Mouse (Mus musculus) MEL (cell line): Measurements from ENCODE around the gene Pnpla5. TPM values are rescaled to one million over a fixed set of nuclear protein-coding genes. Genes with fewer than 3 reads are reported as not detected.
A peak's percentile ranks its signal among the peaks of the same experiment; 100 is the strongest.

ENCODE experiments used
- DNase-seq: peaks from one replicate; pipeline ENCODE4 v3.0.0; 2011; ENCODE audit warnings: low read depth, low spot score
- H3K27ac ChIP-seq: 2 replicates; pipeline ENCODE4 v1.5.1; 2012; ENCODE audit warnings: low read depth, mild to moderate bottlenecking, control low read depth, low read length, moderate library complexity; ENCODE audit not compliant: control insufficient read depth
- H3K27me3 ChIP-seq, 2 experiments: fragments of 150-350 bp in 1 of 2; sonication (generic) in 1 of 2; 2 replicates each; pipeline ENCODE4 v1.6.1; 2012; ENCODE audit warnings: low read length in 2 of 2, mild to moderate bottlenecking in 2 of 2, improper control_type of control experiment in 1 of 2, moderate library complexity in 1 of 2; ENCODE audit not compliant: insufficient read depth in 2 of 2, control insufficient read depth in 1 of 2
- H3K36me3 ChIP-seq, 2 experiments: 2 replicates each; pipeline ENCODE4 v1.6.1; 2012 to 2014; ENCODE audit warnings: low read length in 2 of 2, improper control_type of control experiment in 1 of 2, inconsistent platforms in 1 of 2, mild to moderate bottlenecking in 1 of 2; ENCODE audit not compliant: insufficient read depth in 2 of 2, control insufficient read depth in 1 of 2
- H3K4me1 ChIP-seq, 2 experiments: fragments of 150-350 bp in 1 of 2; sonication (generic) in 1 of 2; 2 replicates each; pipeline ENCODE4 v1.6.1; 2012; ENCODE audit warnings: low read length in 2 of 2, improper control_type of control experiment in 1 of 2, mild to moderate bottlenecking in 1 of 2; ENCODE audit not compliant: insufficient read depth in 2 of 2, control insufficient read depth in 1 of 2
- H3K4me3 ChIP-seq, 2 experiments: fragments of 150-350 bp in 1 of 2; sonication (generic) in 1 of 2; 2 replicates each; pipeline ENCODE4 v1.5.1; 2012; ENCODE audit warnings: low read depth in 2 of 2, low read length in 2 of 2, mild to moderate bottlenecking in 2 of 2, moderate library complexity in 2 of 2, control low read depth in 1 of 2, improper control_type of control experiment in 1 of 2; ENCODE audit not compliant: control insufficient read depth in 1 of 2, insufficient read depth in 1 of 2
- H3K79me2 ChIP-seq: 2 replicates; pipeline ENCODE4 v1.6.1; 2012; ENCODE audit warnings: mild to moderate bottlenecking, low read length, moderate library complexity; ENCODE audit not compliant: control insufficient read depth, poor library complexity, insufficient read depth
- H3K9ac ChIP-seq: 2 replicates; pipeline ENCODE4 v1.6.1; 2012; ENCODE audit warnings: low read depth, mild to moderate bottlenecking, control low read depth, low read length, moderate library complexity; ENCODE audit not compliant: control insufficient read depth, poor library complexity, severe bottlenecking
- H3K9me3 ChIP-seq: fragments of 150-350 bp; sonication (generic); replicated peaks from 2 replicates; pipeline ENCODE4 v1.6.1; 2012; ENCODE audit warnings: mild to moderate bottlenecking, low read length, improper control_type of control experiment, moderate library complexity; ENCODE audit not compliant: insufficient read depth
- CHD1 ChIP-seq: IDR thresholded peaks from 2 replicates; pipeline ENCODE4 v1.6.1; 2012; ENCODE audit warnings: low read depth, mild to moderate bottlenecking, inconsistent platforms, low read length, improper control_type of control experiment
- CTCF ChIP-seq, 3 experiments: IDR thresholded peaks in 2 of 3; conservative IDR thresholded peaks in 1 of 3; 2 replicates each; pipeline ENCODE4 v1.5.1; 2011 to 2012; ENCODE audit warnings: low read length in 3 of 3, low read depth in 2 of 3, mild to moderate bottlenecking in 2 of 3, improper control_type of control experiment in 1 of 3, inconsistent platforms in 1 of 3, mixed read lengths in 1 of 3, moderate library complexity in 1 of 3; ENCODE audit not compliant: control insufficient read depth in 1 of 3, insufficient read depth in 1 of 3, poor library complexity in 1 of 3, severe bottlenecking in 1 of 3
- E2F4 ChIP-seq: IDR thresholded peaks from 2 replicates; pipeline ENCODE4 v1.6.1; 2011; ENCODE audit warnings: low read depth, low read length, improper control_type of control experiment, borderline replicate concordance
- ELF1 ChIP-seq: IDR thresholded peaks from 2 replicates; pipeline ENCODE4 v1.6.1; 2014; ENCODE audit warnings: low read depth, mild to moderate bottlenecking, inconsistent platforms, low read length, improper control_type of control experiment, moderate library complexity
- ETS1 ChIP-seq: IDR thresholded peaks from 2 replicates; pipeline ENCODE4 v1.6.1; 2012; ENCODE audit warnings: low read depth, mild to moderate bottlenecking, inconsistent platforms, low read length, improper control_type of control experiment, moderate library complexity
- HCFC1 ChIP-seq: IDR thresholded peaks from 2 replicates; pipeline ENCODE4 v1.6.1; 2012; ENCODE audit warnings: low read depth, mild to moderate bottlenecking, inconsistent platforms, low read length, improper control_type of control experiment, moderate library complexity
- KAT2A ChIP-seq: conservative IDR thresholded peaks from 2 replicates; pipeline ENCODE4 v1.6.1; 2012; ENCODE audit warnings: low read depth, low read length, improper control_type of control experiment, inconsistent platforms
- MAZ ChIP-seq: IDR thresholded peaks from 2 replicates; pipeline ENCODE4 v1.6.1; 2012; ENCODE audit warnings: low read depth, mild to moderate bottlenecking, inconsistent platforms, low read length, improper control_type of control experiment
- MEF2A ChIP-seq: IDR thresholded peaks from 2 replicates; pipeline ENCODE4 v1.6.1; 2014; ENCODE audit warnings: low read depth, mild to moderate bottlenecking, inconsistent platforms, low read length, improper control_type of control experiment; ENCODE audit not compliant: poor library complexity, insufficient replicate concordance, severe bottlenecking; ENCODE audit errors: extremely low read depth
- MXI1 ChIP-seq: IDR thresholded peaks from 2 replicates; pipeline ENCODE4 v1.6.1; 2011; ENCODE audit warnings: mild to moderate bottlenecking, low read depth, low read length, improper control_type of control experiment
- MYB ChIP-seq: IDR thresholded peaks from 2 replicates; pipeline ENCODE4 v1.6.1; 2011; ENCODE audit warnings: mild to moderate bottlenecking, low read depth, low read length, improper control_type of control experiment
- MYC ChIP-seq: IDR thresholded peaks from 2 replicates; pipeline ENCODE4 v1.6.1; 2011; ENCODE audit warnings: low read depth, mild to moderate bottlenecking, low read length, improper control_type of control experiment, moderate library complexity
- NRF1 ChIP-seq: IDR thresholded peaks from 2 replicates; pipeline ENCODE4 v1.6.1; 2014; ENCODE audit warnings: low read depth, mild to moderate bottlenecking, inconsistent platforms, low read length, improper control_type of control experiment, moderate library complexity; ENCODE audit not compliant: poor library complexity, insufficient read depth, severe bottlenecking
- POLR2A ChIP-seq, 2 experiments: IDR thresholded peaks; 2 replicates each; pipeline ENCODE4 v1.6.1; 2011 to 2012; ENCODE audit warnings: low read length in 2 of 2, mild to moderate bottlenecking in 2 of 2, control low read depth in 1 of 2, improper control_type of control experiment in 1 of 2, low read depth in 1 of 2, moderate library complexity in 1 of 2; ENCODE audit not compliant: control insufficient read depth in 1 of 2, insufficient read depth in 1 of 2, poor library complexity in 1 of 2
- RAD21 ChIP-seq: IDR thresholded peaks from 2 replicates; pipeline ENCODE4 v1.6.1; 2011; ENCODE audit warnings: mild to moderate bottlenecking, low read depth, low read length, improper control_type of control experiment
- SIN3A ChIP-seq: IDR thresholded peaks from 2 replicates; pipeline ENCODE4 v1.6.1; 2012; ENCODE audit warnings: low read length, improper control_type of control experiment, inconsistent platforms
- SMC3 ChIP-seq: IDR thresholded peaks from 2 replicates; pipeline ENCODE4 v1.6.1; 2011; ENCODE audit warnings: low read depth, low read length, improper control_type of control experiment
- TAL1 ChIP-seq: IDR thresholded peaks from 2 replicates; pipeline ENCODE4 v1.6.1; 2012; ENCODE audit warnings: mild to moderate bottlenecking, inconsistent platforms, low read length, moderate library complexity, mixed read lengths
- TCF12 ChIP-seq: IDR thresholded peaks from 2 replicates; pipeline ENCODE4 v1.6.1; 2014; ENCODE audit warnings: low read depth, mild to moderate bottlenecking, inconsistent platforms, low read length, improper control_type of control experiment, moderate library complexity
- USF1 ChIP-seq: IDR thresholded peaks from 2 replicates; pipeline ENCODE4 v1.6.1; 2014; ENCODE audit warnings: low read depth, mild to moderate bottlenecking, inconsistent platforms, low read length, improper control_type of control experiment, moderate library complexity
- ZNF384 ChIP-seq: IDR thresholded peaks from 2 replicates; pipeline ENCODE4 v1.6.1; 2012; ENCODE audit warnings: low read depth, mild to moderate bottlenecking, inconsistent platforms, low read length, improper control_type of control experiment
- polyA plus RNA-seq, 2 experiments: library from polyadenylated mRNA; stranded (reverse) in 1 of 2; unstranded in 1 of 2; fragments of >175 nt in 1 of 2; fragments of >200 nt in 1 of 2; gene quantifications; 2 replicates each; pipeline versions ENCODE4 v1.2.1 to v1.2.4; 2012; ENCODE audit warnings: low replicate concordance in 2 of 2, low read depth in 1 of 2; ENCODE audit not compliant: insufficient read length in 2 of 2, insufficient read depth in 1 of 2, missing spikeins in 1 of 2
- total RNA-seq: library from RNA; depleted of rRNA; stranded (reverse); fragments of 300-350 nt; gene quantifications from 2 replicates; pipeline ENCODE4 v1.2.3, GENCODE M21; 2012

Pnpla5 gene
- total and polyA plus RNA-seq, 3 experiments = not detected

DNA sequence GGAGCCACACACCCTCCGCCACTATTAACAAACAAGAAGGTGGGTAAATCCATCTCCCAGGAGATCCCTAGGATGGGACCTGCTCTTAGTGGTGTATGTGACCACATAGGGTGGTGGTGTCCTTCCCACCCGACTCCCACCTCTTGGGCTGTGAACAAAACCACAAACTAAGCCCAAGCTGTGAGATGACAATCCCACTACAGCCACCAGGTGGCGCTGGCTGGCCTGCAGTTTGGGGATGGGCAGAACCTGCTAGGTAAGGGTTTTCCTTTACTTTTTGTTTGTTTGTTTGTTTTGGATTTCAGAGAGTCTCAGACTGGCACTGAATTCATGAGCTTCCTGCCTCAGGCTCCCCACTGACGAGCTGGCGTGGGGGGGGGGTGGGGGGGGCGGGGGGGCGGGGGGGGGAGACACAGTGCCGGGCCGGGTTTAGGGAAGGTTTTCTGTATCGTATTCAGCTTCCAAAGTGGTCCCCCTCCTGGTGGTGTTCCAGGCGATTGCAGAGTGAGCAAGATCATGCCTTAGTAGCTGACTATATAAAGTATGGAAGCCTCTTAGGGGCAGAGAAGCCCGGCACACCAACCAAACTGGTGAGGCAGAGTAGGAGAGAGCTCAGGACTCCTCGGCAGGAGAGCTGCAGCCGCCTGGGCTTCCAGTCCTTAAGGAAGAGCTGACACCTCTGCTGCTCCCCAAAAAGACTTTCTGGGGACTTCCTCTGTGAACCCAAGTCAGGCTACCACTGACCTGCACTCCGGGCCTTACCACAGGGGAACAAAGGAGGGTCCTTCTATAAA is 48.9 kb downstream of the Pnpla5 start:
- no peak overlapping the region for H3K4me3 ChIP-seq
- no peaks in the 10 kb centered on the region for H3K79me2 ChIP-seq
- peak; percentile 10 for TF ChIP-seq RAD21
- TF ChIP-seq ZNF384 = no peak
- no peak for TF ChIP-seq HCFC1
- TF ChIP-seq MXI1 = no peak
- no peak for TF ChIP-seq ELF1
- TF ChIP-seq ETS1 = no peak
- no peak for TF ChIP-seq NRF1
- TF ChIP-seq MYC = no peak
- TF ChIP-seq TAL1 = no peak
- TF ChIP-seq MEF2A = no peak
- TF ChIP-seq KAT2A = no peak
- TF ChIP-seq TCF12 = no peak
- no peak for TF ChIP-seq E2F4
- no peak for TF ChIP-seq CHD1
- no peak for TF ChIP-seq MAZ
- TF ChIP-seq CTCF (IDR thresholded peaks at IDR 0.05 in 2 of 3, conservative IDR thresholded peaks at IDR 0.05 in 1 of 3; ENCODE audit: control insufficient read depth in 1 of 3, insufficient read depth in 1 of 3, low read depth in 2 of 3, low read length in 3 of 3, poor library complexity in 1 of 3, severe bottlenecking in 1 of 3) = peak; percentile 36 to 67 (median 36)
- TF ChIP-seq SIN3A = no peak
- no peak for TF ChIP-seq POLR2A (IDR thresholded peaks at IDR 0.05; ENCODE audit: control insufficient read depth in 1 of 2, insufficient read depth in 1 of 2, low read depth in 1 of 2, low read length in 2 of 2, poor library complexity in 1 of 2)
- TF ChIP-seq MYB = no peak
- TF ChIP-seq USF1 = no peak
- peak; percentile 29 for TF ChIP-seq SMC3
- peak; percentile 12 for DNase-seq
- no peaks in the 10 kb centered on the region for H3K36me3 ChIP-seq
- H3K27ac ChIP-seq = no peak overlapping the region
- H3K9ac ChIP-seq = no peak overlapping the region
- no peaks in the 10 kb centered on the region for H3K27me3 ChIP-seq
- no peaks in the 10 kb centered on the region for H3K4me1 ChIP-seq
- H3K9me3 ChIP-seq = no peaks in the 10 kb centered on the region
